Mouse (Mus musculus): Measurements from ENCODE around the gene Fam189a1. TPM values are rescaled to one million over a fixed set of nuclear protein-coding genes. Genes with fewer than 3 reads are reported as not detected.

Fam189a1 gene
- polyA plus RNA-seq, 1 experiment, result 0.05 TPM

DNA sequence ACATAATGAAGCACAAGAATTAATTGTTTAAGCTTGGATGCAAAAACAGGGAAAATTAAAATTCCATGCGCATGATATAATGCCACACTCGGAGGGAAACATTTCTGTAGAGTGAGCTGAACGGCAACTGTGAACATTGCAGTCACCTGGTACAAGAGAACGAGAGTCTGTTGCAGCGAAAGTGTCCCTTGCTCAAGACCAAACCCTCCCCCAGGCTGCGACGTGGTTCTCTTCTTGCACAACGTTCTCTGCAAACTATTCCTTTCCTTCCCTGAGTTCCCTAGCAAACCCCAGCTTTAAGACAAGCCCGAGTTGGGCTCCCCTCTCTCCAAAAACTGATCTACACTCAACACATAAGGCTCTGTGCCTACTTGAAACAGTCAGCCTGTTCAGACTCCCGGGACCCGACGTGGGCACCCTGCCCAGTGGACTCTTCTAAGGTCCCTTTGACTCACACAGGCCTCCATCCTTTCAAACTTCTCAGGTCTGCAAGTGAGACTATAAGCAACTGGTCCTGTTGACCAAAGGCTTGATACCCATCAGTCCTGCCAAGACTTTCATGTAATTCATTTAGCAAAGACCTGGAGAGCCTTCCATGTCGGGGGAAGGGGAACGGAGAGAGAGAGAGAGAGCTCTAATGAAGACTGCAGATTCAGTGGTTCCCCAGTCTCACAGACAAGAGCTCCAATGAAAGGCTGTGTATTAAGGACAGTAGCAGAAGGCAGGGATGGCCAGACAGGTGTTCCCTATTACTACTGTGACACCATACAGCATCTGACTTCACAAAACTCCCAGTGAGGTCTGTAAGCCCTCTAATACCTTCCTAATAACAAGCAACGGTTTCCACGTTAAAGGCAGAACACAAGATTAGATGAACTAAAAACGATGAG lies 51.9 kb downstream of the Fam189a1 start:
- Histone ChIP-seq H3K27me3 (replicated peaks; ENCODE audit: control insufficient read depth, insufficient read depth, low read length) (no peaks in the 10 kb centered on the region), H3K4me3 (ENCODE audit: insufficient read depth, low read depth, low read length) (no peak overlapping the region), H3K36me3 (ENCODE audit: control insufficient read depth, insufficient read depth, low read length) (no peaks in the 10 kb centered on the region), H3K4me1 (ENCODE audit: control insufficient read depth, insufficient read depth, low read length) (no peaks in the 10 kb centered on the region), H3K27ac (ENCODE audit: insufficient read depth, low read depth, low read length) (no peak overlapping the region)
- WGBS, result 84% methylated on average over 17 of the region's 17 CpGs
- no peak for DNase-seq
- TF ChIP-seq POLR2A (IDR thresholded peaks at IDR 0.05; ENCODE audit: low read depth, low read length) (no peak), CTCF (conservative IDR thresholded peaks at IDR 0.05; ENCODE audit: insufficient read depth, insufficient read length, low read depth, low read length) (no peak)

- 96% methylated on average over 2 of the region's 2 CpGs for WGBS
- Histone ChIP-seq H3K36me3 (ENCODE audit: control insufficient read depth, insufficient read depth, low read length) (no peaks in the 10 kb centered on the region), H3K27ac (ENCODE audit: insufficient read depth, low read depth, low read length) (no peak overlapping the region), H3K4me1 (ENCODE audit: control insufficient read depth, insufficient read depth, low read length) (no peaks in the 10 kb centered on the region), H3K27me3 (replicated peaks; ENCODE audit: control insufficient read depth, insufficient read depth, low read length) (no peaks in the 10 kb centered on the region), H3K4me3 (ENCODE audit: insufficient read depth, low read depth, low read length) (no peak overlapping the region)
- DNase-seq, result no peak
- TF ChIP-seq CTCF (conservative IDR thresholded peaks at IDR 0.05; ENCODE audit: insufficient read depth, insufficient read length, low read depth, low read length) (no peak), POLR2A (IDR thresholded peaks at IDR 0.05; ENCODE audit: low read depth, low read length) (no peak)
These were observed 54.7 kb downstream of the Fam189a1 start for GRCm38 (mm10) chr7:65101661-65102060.

GRCm38 (mm10) chr7:65097708-65098107 lies 58.7 kb downstream of the Fam189a1 start:
- no peak for DNase-seq
- H3K4me1 ChIP-seq (ENCODE audit: control insufficient read depth, insufficient read depth, low read length), result no peaks in the 10 kb centered on the region
- no peak overlapping the region for H3K4me3 ChIP-seq (ENCODE audit: insufficient read depth, low read depth, low read length)
- 88% methylated on average over 14 of the region's 14 CpGs for WGBS
- no peaks in the 10 kb centered on the region for H3K27me3 ChIP-seq (replicated peaks; ENCODE audit: control insufficient read depth, insufficient read depth, low read length)
- H3K27ac ChIP-seq (ENCODE audit: insufficient read depth, low read depth, low read length), result no peak overlapping the region
- H3K36me3 ChIP-seq (ENCODE audit: control insufficient read depth, insufficient read depth, low read length), result no peaks in the 10 kb centered on the region
- TF ChIP-seq CTCF (conservative IDR thresholded peaks at IDR 0.05; ENCODE audit: insufficient read depth, insufficient read length, low read depth, low read length) (no peak), POLR2A (IDR thresholded peaks at IDR 0.05; ENCODE audit: low read depth, low read length) (no peak)

GRCm38 (mm10) chr7:65095631-65096107 lies 60.7 kb downstream of the Fam189a1 start:
- Histone ChIP-seq H3K4me3 (ENCODE audit: insufficient read depth, low read depth, low read length) (no peak overlapping the region), H3K36me3 (ENCODE audit: control insufficient read depth, insufficient read depth, low read length) (no peaks in the 10 kb centered on the region), H3K4me1 (ENCODE audit: control insufficient read depth, insufficient read depth, low read length) (no peaks in the 10 kb centered on the region), H3K27me3 (replicated peaks; ENCODE audit: control insufficient read depth, insufficient read depth, low read length) (no peaks in the 10 kb centered on the region), H3K27ac (ENCODE audit: insufficient read depth, low read depth, low read length) (no peak overlapping the region)
- 25% methylated on average over 5 of the region's 5 CpGs for WGBS
- no peak for TF ChIP-seq CTCF (conservative IDR thresholded peaks at IDR 0.05; ENCODE audit: insufficient read depth, insufficient read length, low read depth, low read length)
- no peak for TF ChIP-seq POLR2A (IDR thresholded peaks at IDR 0.05; ENCODE audit: low read depth, low read length)
- no peak for DNase-seq

DNA sequence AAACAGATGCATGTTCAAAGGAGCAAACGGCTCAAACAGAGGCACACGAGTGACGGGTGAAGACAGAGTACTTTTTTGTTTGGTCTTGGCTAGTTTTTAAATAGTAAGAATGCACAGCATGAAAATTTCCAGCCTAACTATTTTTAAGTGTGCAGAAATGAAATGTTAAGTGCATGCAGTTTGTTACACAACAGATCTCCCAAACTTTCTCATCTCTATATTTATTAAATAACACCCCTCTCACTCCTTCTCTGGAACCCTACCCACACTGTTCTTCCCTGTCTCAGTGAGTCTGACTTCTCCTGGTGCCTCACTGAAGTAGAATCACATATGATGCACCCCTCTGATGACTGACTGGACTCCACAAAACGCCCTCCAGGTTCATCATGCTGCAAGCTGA lies 63.1 kb downstream of the Fam189a1 start:
- WGBS, result 76% methylated on average over 4 of the region's 4 CpGs
- no peaks in the 10 kb centered on the region for H3K27me3 ChIP-seq (replicated peaks; ENCODE audit: control insufficient read depth, insufficient read depth, low read length)
- TF ChIP-seq POLR2A (IDR thresholded peaks at IDR 0.05; ENCODE audit: low read depth, low read length) (no peak), CTCF (conservative IDR thresholded peaks at IDR 0.05; ENCODE audit: insufficient read depth, insufficient read length, low read depth, low read length) (no peak)

GRCm38 (mm10) chr7:65091486-65091885 lies 64.9 kb downstream of the Fam189a1 start:
- no peak for TF ChIP-seq POLR2A (IDR thresholded peaks at IDR 0.05; ENCODE audit: low read depth, low read length)
- TF ChIP-seq CTCF (conservative IDR thresholded peaks at IDR 0.05; ENCODE audit: insufficient read depth, insufficient read length, low read depth, low read length), result no peak
- WGBS, result 77% methylated on average over 4 of the region's 4 CpGs
- Histone ChIP-seq H3K4me3 (ENCODE audit: insufficient read depth, low read depth, low read length) (no peak overlapping the region), H3K27me3 (replicated peaks; ENCODE audit: control insufficient read depth, insufficient read depth, low read length) (no peaks in the 10 kb centered on the region), H3K27ac (ENCODE audit: insufficient read depth, low read depth, low read length) (no peak overlapping the region), H3K4me1 (ENCODE audit: control insufficient read depth, insufficient read depth, low read length) (no peaks in the 10 kb centered on the region), H3K36me3 (ENCODE audit: control insufficient read depth, insufficient read depth, low read length) (no peaks in the 10 kb centered on the region)
- no peak for DNase-seq

More for the DNA sequence above, 63.1 kb downstream of the Fam189a1 start:
- H3K4me3 ChIP-seq (ENCODE audit: insufficient read depth, low read depth, low read length), result no peak overlapping the region
- H3K36me3 ChIP-seq (ENCODE audit: control insufficient read depth, insufficient read depth, low read length), result no peaks in the 10 kb centered on the region
- DNase-seq, result no peak
- no peak overlapping the region for H3K27ac ChIP-seq (ENCODE audit: insufficient read depth, low read depth, low read length)
- H3K4me1 ChIP-seq (ENCODE audit: control insufficient read depth, insufficient read depth, low read length), result no peaks in the 10 kb centered on the region

DNA sequence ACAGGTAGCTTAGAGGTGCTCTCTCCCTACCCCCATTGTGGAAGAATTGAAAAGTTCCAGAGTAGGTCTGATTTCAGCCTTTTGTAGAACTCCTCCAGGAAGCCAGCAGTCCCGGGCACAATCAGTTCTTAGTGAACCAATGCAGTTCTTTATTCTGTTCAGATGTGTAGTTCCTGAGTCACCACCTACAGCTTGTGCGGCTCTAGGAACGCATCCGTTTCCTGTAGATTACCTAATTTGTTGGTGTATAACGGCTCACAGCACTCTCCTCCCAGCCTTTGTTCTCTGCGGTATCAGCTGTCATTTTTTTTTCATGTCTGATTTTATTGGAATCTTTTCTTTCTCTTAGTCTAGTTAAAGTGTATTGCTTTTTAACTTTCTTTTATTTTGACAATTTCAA lies 70.4 kb downstream of the Fam189a1 start:
- H3K27me3 ChIP-seq (replicated peaks; ENCODE audit: control insufficient read depth, insufficient read depth, low read length), result no peaks in the 10 kb centered on the region
- 67% methylated on average over 6 of the region's 6 CpGs for WGBS
- no peak for TF ChIP-seq POLR2A (IDR thresholded peaks at IDR 0.05; ENCODE audit: low read depth, low read length)
- no peak for TF ChIP-seq CTCF (conservative IDR thresholded peaks at IDR 0.05; ENCODE audit: insufficient read depth, insufficient read length, low read depth, low read length)
- H3K36me3 ChIP-seq (ENCODE audit: control insufficient read depth, insufficient read depth, low read length), result no peaks in the 10 kb centered on the region
- no peak for DNase-seq
- no peaks in the 10 kb centered on the region for H3K4me1 ChIP-seq (ENCODE audit: control insufficient read depth, insufficient read depth, low read length)
- H3K4me3 ChIP-seq (ENCODE audit: insufficient read depth, low read depth, low read length), result no peak overlapping the region
- H3K27ac ChIP-seq (ENCODE audit: insufficient read depth, low read depth, low read length), result no peak overlapping the region

All from kidney, adult 2 months (tissue).